Comparison of ENCODE assay signal across 16 mouse cellular contexts in genomic region chr9:34947258-34947657, GRCm38 (mm10).
A peak's percentile ranks its signal among the peaks of the same experiment; 100 is the strongest.
DNase-seq lines count a peak whose midpoint lies in the region; ATAC-seq and TF ChIP-seq lines count a peak whose summit lies in the region.
"Had no signal": no experiment of that assay in that cellular context is flagged by ENCODE, and none has a peak within 500 bp of the region (broad histone marks: within the 10 kb centered on the region; RNA-seq: fewer than 3 reads in every experiment).

No protein-coding gene starts in this region.

- H3K4me3 ChIP-seq in forebrain, embryonic 13.5 days = no peak overlapping the region
- no peak overlapping the region for H3K4me3 ChIP-seq in forebrain, embryonic 10.5 days
- H3K4me3 ChIP-seq in forebrain, embryonic 14.5 days (ENCODE audit: low read depth, low read length) = no peak overlapping the region
- no peak overlapping the region for H3K4me3 ChIP-seq in hindbrain, postnatal 0 days (ENCODE audit: low read length)
- H3K4me3 ChIP-seq in neural tube, embryonic 13.5 days = no peak overlapping the region
- H3K4me3 ChIP-seq: embryonic facial prominence, embryonic 13.5 days; heart, embryonic 13.5 days; limb, embryonic 15.5 days had no signal

- H3K4me1 ChIP-seq in forebrain, embryonic 13.5 days = peaks cover 11% of the 10 kb centered on the region
- peaks cover 11% of the 10 kb centered on the region for H3K4me1 ChIP-seq in forebrain, embryonic 10.5 days
- H3K4me1 ChIP-seq in forebrain, embryonic 14.5 days (ENCODE audit: control insufficient read depth, insufficient read depth, low read length) = no peaks in the 10 kb centered on the region
- 0 out of 2 replicates have a peak, but pooled peaks cover 12% of the 10 kb centered on the region for H3K4me1 ChIP-seq in hindbrain, postnatal 0 days (ENCODE audit: insufficient read depth, low read length)
- peaks cover 29% of the 10 kb centered on the region for H3K4me1 ChIP-seq in neural tube, embryonic 13.5 days (replicated peaks)
- H3K4me1 ChIP-seq: limb, embryonic 15.5 days had no signal

- no peaks in the 10 kb centered on the region for H3K27me3 ChIP-seq in forebrain, embryonic 13.5 days
- peaks cover 16% of the 10 kb centered on the region for H3K27me3 ChIP-seq in forebrain, embryonic 10.5 days (ENCODE audit: poor library complexity, severe bottlenecking)
- no peaks in the 10 kb centered on the region for H3K27me3 ChIP-seq in forebrain, embryonic 14.5 days (replicated peaks; ENCODE audit: control insufficient read depth, insufficient read depth, low read length)
- H3K27me3 ChIP-seq in hindbrain, postnatal 0 days (ENCODE audit: insufficient read depth, low read length) = no peaks in the 10 kb centered on the region
- H3K27me3 ChIP-seq in neural tube, embryonic 13.5 days = no peaks in the 10 kb centered on the region
- H3K27me3 ChIP-seq: limb, embryonic 15.5 days had no signal

- 24% methylated on average over 6 of the region's 6 CpGs for WGBS in forebrain, embryonic 13.5 days
- WGBS in forebrain, embryonic 10.5 days = 30% methylated on average over 6 of the region's 6 CpGs
- WGBS in forebrain, embryonic 14.5 days = 20% methylated on average over 6 of the region's 6 CpGs
- 21% methylated on average over 6 of the region's 6 CpGs for WGBS in hindbrain, postnatal 0 days
- 19% methylated on average over 6 of the region's 6 CpGs for WGBS in neural tube, embryonic 13.5 days

- no peaks in the 10 kb centered on the region for H3K36me3 ChIP-seq in forebrain, embryonic 13.5 days (ENCODE audit: poor library complexity, severe bottlenecking)
- no peaks in the 10 kb centered on the region for H3K36me3 ChIP-seq in forebrain, embryonic 10.5 days (replicated peaks)
- no peaks in the 10 kb centered on the region for H3K36me3 ChIP-seq in forebrain, embryonic 14.5 days (ENCODE audit: control insufficient read depth, insufficient read depth, low read length)
- no peaks in the 10 kb centered on the region for H3K36me3 ChIP-seq in hindbrain, postnatal 0 days (ENCODE audit: insufficient read depth, low read length)
- no peaks in the 10 kb centered on the region for H3K36me3 ChIP-seq in neural tube, embryonic 13.5 days
- H3K36me3 ChIP-seq: embryonic facial prominence, embryonic 13.5 days; heart, embryonic 13.5 days had no signal

- no peak for TF ChIP-seq CTCF in hindbrain, postnatal 0 days (IDR thresholded peaks at IDR 0.05; ENCODE audit: low read depth)

- H3K9me3 ChIP-seq in forebrain, embryonic 13.5 days (replicated peaks) = no peaks in the 10 kb centered on the region
- H3K9me3 ChIP-seq in forebrain, embryonic 10.5 days = no peaks in the 10 kb centered on the region
- no peaks in the 10 kb centered on the region for H3K9me3 ChIP-seq in forebrain, embryonic 14.5 days (replicated peaks; ENCODE audit: control insufficient read depth, low read length)
- no peaks in the 10 kb centered on the region for H3K9me3 ChIP-seq in hindbrain, postnatal 0 days (ENCODE audit: low read length)
- H3K9me3 ChIP-seq in neural tube, embryonic 13.5 days = no peaks in the 10 kb centered on the region
- H3K9me3 ChIP-seq: embryonic facial prominence, embryonic 13.5 days; heart, embryonic 13.5 days; limb, embryonic 15.5 days had no signal

- no peak overlapping the region for H3K4me2 ChIP-seq in forebrain, embryonic 13.5 days
- H3K4me2 ChIP-seq in forebrain, embryonic 14.5 days (ENCODE audit: low read length) = no peak overlapping the region
- no peak overlapping the region for H3K4me2 ChIP-seq in hindbrain, postnatal 0 days (ENCODE audit: low read depth, low read length)
- no peak overlapping the region for H3K4me2 ChIP-seq in neural tube, embryonic 13.5 days
- H3K4me2 ChIP-seq: embryonic facial prominence, embryonic 13.5 days; heart, embryonic 13.5 days; limb, embryonic 15.5 days had no signal

- H3K27ac ChIP-seq in forebrain, embryonic 13.5 days = peak overlapping the region; percentile 31; the same call in 1 of the 2 replicates
- no peak overlapping the region for H3K27ac ChIP-seq in forebrain, embryonic 10.5 days
- no peak overlapping the region; the same call in 1 of the 2 replicates for H3K27ac ChIP-seq in forebrain, embryonic 14.5 days (ENCODE audit: low read depth, low read length)
- no peak overlapping the region for H3K27ac ChIP-seq in hindbrain, postnatal 0 days
- peak overlapping the region; percentile 68 for H3K27ac ChIP-seq in neural tube, embryonic 13.5 days (replicated peaks)
- H3K27ac ChIP-seq: embryonic facial prominence, embryonic 13.5 days; heart, embryonic 13.5 days; limb, embryonic 15.5 days had no signal

- ATAC-seq in forebrain, embryonic 13.5 days = peak; percentile 70; the same call in 1 of the 2 replicates
- ATAC-seq in forebrain, embryonic 14.5 days = peak; percentile 68
- no peak for ATAC-seq in hindbrain, postnatal 0 days
- ATAC-seq in neural tube, embryonic 13.5 days (ENCODE audit: low read depth) = peak; percentile 60; the same call in 1 of the 2 replicates

- no peak for DNase-seq in forebrain, embryonic 10.5 days (ENCODE audit: extremely low spot score, low spot score)
- DNase-seq in forebrain, embryonic 14.5 days (ENCODE audit: low spot score) = peak; percentile 53
- peak; percentile 39 for DNase-seq in hindbrain, postnatal 0 days (ENCODE audit: low spot score)
- no peak for DNase-seq in cerebellum, postnatal 4 days (ENCODE audit: low spot score in 2 of 2)
- no peak for DNase-seq in Muller cell, postnatal 12 days (ENCODE audit: inconsistent ontology term)
- no peak for DNase-seq in adrenal gland, postnatal 25 days
- DNase-seq: cerebellum, adult 18-20 months; kidney, adult 9 months; lung, adult 2 months; right cerebral cortex, postnatal 4 days; thymus, adult 18-20 months had no signal

- no peak overlapping the region for H3K9ac ChIP-seq in forebrain, embryonic 13.5 days
- no peak overlapping the region for H3K9ac ChIP-seq in forebrain, embryonic 14.5 days (ENCODE audit: low read length)
- H3K9ac ChIP-seq in hindbrain, postnatal 0 days (replicated peaks; ENCODE audit: low read length) = no peak overlapping the region
- no peak overlapping the region; the same call in 1 of the 2 replicates for H3K9ac ChIP-seq in neural tube, embryonic 13.5 days
- H3K9ac ChIP-seq: embryonic facial prominence, embryonic 13.5 days; heart, embryonic 13.5 days; limb, embryonic 15.5 days had no signal

Comparison
In these comparisons a context has a peak if more than half of its experiments do, and no peak if none do; other contexts are left out.
1. H3K27ac ChIP-seq: peak in forebrain, embryonic 13.5 days (single experiment) and neural tube, embryonic 13.5 days (single experiment); none in forebrain, embryonic 10.5 days (single experiment), forebrain, embryonic 14.5 days (single experiment) and hindbrain, postnatal 0 days (single experiment).
2. DNase-seq: peak in forebrain, embryonic 14.5 days (single experiment) and hindbrain, postnatal 0 days (single experiment); none in forebrain, embryonic 10.5 days (single experiment), cerebellum, postnatal 4 days (0 of 2), Muller cell, postnatal 12 days (single experiment) and adrenal gland, postnatal 25 days (single experiment).